Mouse (Mus musculus): ENCODE measurements around the gene Taar8c. TPM values are rescaled to one million over a fixed set of nuclear protein-coding genes. Genes with fewer than 3 reads are reported as not detected.

Taar8c gene
- polyA plus RNA-seq, 2 experiments from 2014 or later = not detected

GRCm38 (mm10) chr10:24058986-24059385 lies 42.7 kb downstream of the Taar8c start:
- ATAC-seq = no peak

GRCm38 (mm10) chr10:24052039-24052438 lies 49.7 kb downstream of the Taar8c start:
- no peak for ATAC-seq

Other genes starting within 250 kb of the Taar8c start
- not detected for gene Vnn1, start 207.2 kb downstream of the Taar8c start, polyA plus RNA-seq (2017; shearing (Covaris generic))
- not detected for gene Taar1, start 181.6 kb downstream of the Taar8c start, polyA plus RNA-seq (2017; shearing (Covaris generic))
- gene Taar2, start 163.3 kb downstream of the Taar8c start, polyA plus RNA-seq (2017; shearing (Covaris generic)) = not detected
- gene Taar3, start 152.4 kb downstream of the Taar8c start, polyA plus RNA-seq (2017; shearing (Covaris generic)) = not detected
- not detected for gene Taar4, start 141.4 kb downstream of the Taar8c start, polyA plus RNA-seq (2017; shearing (Covaris generic))
- not detected for gene Taar5, start 131.2 kb downstream of the Taar8c start, polyA plus RNA-seq (2017; shearing (Covaris generic))
- not detected for gene Taar6, start 116.3 kb downstream of the Taar8c start, polyA plus RNA-seq (2017; shearing (Covaris generic))
- not detected for gene Taar7a, start 108.4 kb downstream of the Taar8c start, polyA plus RNA-seq (2017; shearing (Covaris generic))
- gene Taar7b, start 102.0 kb downstream of the Taar8c start, polyA plus RNA-seq (2017; shearing (Covaris generic)) = not detected
- gene Taar7d, start 74.7 kb downstream of the Taar8c start, polyA plus RNA-seq (2017; shearing (Covaris generic)) = not detected
- gene Taar7e, start 64.3 kb downstream of the Taar8c start, polyA plus RNA-seq (2017; shearing (Covaris generic)) = not detected
- not detected for gene Taar7f, start 52.4 kb downstream of the Taar8c start, polyA plus RNA-seq (2017; shearing (Covaris generic))
- gene Taar8a, start 25.4 kb downstream of the Taar8c start, polyA plus RNA-seq (2017; shearing (Covaris generic)) = not detected
- not detected for gene Taar8b, start 9.6 kb downstream of the Taar8c start, polyA plus RNA-seq (2017; shearing (Covaris generic))
- not detected for gene Taar9, start 7.6 kb upstream of the Taar8c start, polyA plus RNA-seq (2017; shearing (Covaris generic))
- 10 to 100 TPM; 23.3 to 33.2 TPM for gene Stx7, start 47.4 kb upstream of the Taar8c start, polyA plus RNA-seq (2017; shearing (Covaris generic))
- not detected for gene Moxd1, start 121.6 kb upstream of the Taar8c start, polyA plus RNA-seq (2017; shearing (Covaris generic))

Data from activated CD4-positive, CD25-positive, alpha-beta regulatory T cell, adult 4 months (primary cell).